Mouse (Mus musculus) embryonic stem cell, embryonic (primary cell): ENCODE measurements at regions not wholly inside any gene's neighbourhood (a gene's known extent, or its start where the extent isn't known, plus 50 kb on each side); places are given as distances from the start of the nearest gene placed in this dataset.

ENCODE experiments used
- CTCF ChIA-PET, 4 experiments: fragments of 300-600 bp in 2 of 4; fragments of 350-600 bp in 2 of 4; sonication (Branson Sonifier 250); formaldehyde crosslinking; loops; one replicate each; lab custom pipeline; 2022; ENCODE audit warnings: inconsistent platforms in 2 of 4; lab: Charles Lee
- POLR2A ChIA-PET, 4 experiments: fragments of 300-600 bp in 2 of 4; fragments of 350-600 bp in 2 of 4; sonication (Branson Sonifier 250); formaldehyde crosslinking; loops; one replicate each; lab custom pipeline; 2022; ENCODE audit warnings: antibody characterized with exemption in 4 of 4, inconsistent platforms in 1 of 4; lab: Charles Lee

- ChIA-PET CTCF (no interaction called here), POLR2A (no interaction called here)
Measured at GRCm38 (mm10) chr17:50421476-50421875, 87.7 kb upstream of the Plcl2 start.

- ChIA-PET CTCF (no interaction called here), POLR2A (interaction anchor here in 3 of 4 experiments (0.5 to 6.4 kb wide), 7 partner anchors 8 to 178 kb away, joined by 3 to 51 read pairs (median 3); no protein-coding TSS in a partner anchor)
Measured at GRCm38 (mm10) chr17:50425110-50425509, 84.1 kb upstream of the Plcl2 start.

DNA sequence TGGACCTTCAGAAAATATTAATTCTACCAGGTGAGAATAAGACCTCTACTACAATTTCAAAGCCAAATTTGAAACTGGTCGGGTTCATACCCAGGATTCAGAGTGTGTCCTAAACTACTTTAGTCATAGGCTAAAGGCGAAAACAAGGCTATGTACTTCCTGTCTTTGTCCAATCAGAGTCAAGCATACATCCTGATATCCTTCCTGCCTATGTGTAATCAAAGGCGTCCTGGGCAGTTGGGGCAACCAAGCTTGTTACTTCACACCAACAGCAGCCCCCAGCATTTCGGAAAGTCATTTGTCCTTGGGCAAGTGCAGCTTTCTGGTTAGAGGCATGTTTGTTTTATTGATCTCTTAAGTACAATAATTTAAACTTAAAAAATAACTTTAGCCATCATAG, 83.7 kb upstream of the Plcl2 start:
- ChIA-PET CTCF (no interaction called here), POLR2A (interaction anchor here in 3 of 4 experiments (0.7 to 6.4 kb wide), 8 partner anchors 9 to 754 kb away, joined by 3 to 51 read pairs (median 3); no protein-coding TSS in a partner anchor)

DNA sequence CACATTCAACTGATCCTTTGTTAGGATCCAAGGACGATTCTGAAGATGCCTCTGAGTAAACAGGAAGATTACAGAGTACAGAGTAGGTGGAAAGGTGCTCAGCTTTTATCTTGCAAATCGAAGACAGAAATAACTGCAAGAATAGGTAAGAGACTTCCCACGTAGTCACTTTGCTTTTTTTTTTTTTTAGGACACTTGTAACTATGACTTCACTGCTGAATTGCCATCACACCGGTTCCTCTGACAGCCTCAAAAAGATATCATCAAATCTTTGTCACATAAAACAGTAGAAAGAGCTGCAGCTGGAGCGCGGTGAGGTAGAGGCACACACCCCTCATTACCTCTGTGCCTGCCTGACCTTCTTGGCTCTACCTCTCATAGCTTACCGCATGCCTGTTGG, 83.1 kb upstream of the Plcl2 start:
- POLR2A ChIA-PET, result interaction anchor here in 3 of 4 experiments (0.7 to 6.4 kb wide), 14 partner anchors 10 to 753 kb away, joined by 3 to 51 read pairs (median 4); no protein-coding TSS in a partner anchor
- CTCF ChIA-PET, result interaction anchor here in 3 of 4 experiments (0.6 to 1.0 kb wide), 3 partner anchors 134 to 1217 kb away, joined by 3 to 4 read pairs (median 3); no protein-coding TSS in a partner anchor

DNA sequence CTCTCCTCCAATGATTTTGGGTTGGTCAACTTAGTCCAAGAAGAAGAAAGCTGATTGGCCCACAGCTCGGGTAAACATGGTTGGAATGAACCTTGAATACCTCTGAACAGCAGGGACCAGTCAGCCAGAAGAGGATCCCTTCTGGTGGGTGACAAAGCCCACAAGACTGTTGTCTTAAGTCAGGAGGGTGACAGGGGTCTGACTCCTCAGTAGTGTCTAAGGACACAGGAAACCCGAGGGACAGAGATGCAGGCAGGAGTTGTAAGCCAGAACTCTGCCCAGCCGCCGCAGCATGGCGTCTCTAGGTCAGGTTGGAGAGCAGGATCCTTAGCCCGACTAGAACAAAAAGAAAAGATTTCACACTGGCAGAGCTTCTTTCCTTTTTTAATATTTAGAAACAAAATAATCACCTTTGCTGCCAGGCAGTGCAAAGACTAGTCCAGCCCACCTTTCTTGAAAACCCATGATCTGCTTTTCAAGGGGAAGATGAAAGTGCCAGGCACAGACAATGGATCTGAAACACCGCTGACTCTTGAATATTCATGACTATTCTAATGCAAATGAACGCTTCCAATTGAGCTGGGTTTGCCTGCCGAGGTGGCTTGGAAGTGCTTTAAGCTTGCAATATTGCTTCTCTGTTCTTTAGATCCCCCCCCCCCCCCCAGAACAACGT, 81.7 kb upstream of the Plcl2 start:
- POLR2A ChIA-PET, result interaction anchor here (0.6 to 6.4 kb wide), 25 partner anchors 10 to 1905 kb away, joined by 3 to 51 read pairs (median 5); partner anchors contain the start of genes Lrfn2 (in 1 of the 4) and Plcl2 (in 1 of the 4)
- CTCF ChIA-PET, result interaction anchor here (0.5 to 1.5 kb wide), 4 partner anchors 14 to 522 kb away, joined by 4 to 10 read pairs (median 4); no protein-coding TSS in a partner anchor

DNA sequence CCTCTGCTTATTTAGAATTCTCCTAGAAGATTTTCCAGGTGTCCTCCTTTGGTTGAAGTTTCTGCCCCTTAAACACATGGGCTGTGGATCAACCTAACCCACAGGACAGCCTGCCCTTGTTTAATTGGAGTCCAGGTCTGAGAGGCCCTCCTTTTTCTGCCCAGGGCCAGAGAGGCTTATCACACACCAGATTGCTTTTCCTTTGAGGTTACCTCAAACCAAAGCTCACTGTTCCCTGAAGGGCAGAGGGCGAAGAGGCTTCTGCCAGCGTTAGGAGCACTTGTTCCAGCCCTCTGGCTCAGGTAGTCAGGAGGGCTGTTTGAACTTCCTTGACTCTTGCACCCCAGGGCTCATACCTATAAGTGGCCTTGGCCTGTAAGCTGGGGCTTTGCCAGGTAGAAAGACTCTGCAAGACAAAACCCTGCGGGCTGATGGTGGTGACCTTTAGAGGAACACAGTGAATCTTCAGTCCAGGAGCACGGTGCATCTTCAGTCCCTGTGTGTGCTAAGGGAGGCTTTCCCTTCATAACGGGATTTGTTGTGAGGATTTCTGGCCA, 81.1 kb upstream of the Plcl2 start:
- CTCF ChIA-PET, result interaction anchor here (0.5 to 1.5 kb wide), 4 partner anchors 14 to 522 kb away, joined by 4 to 10 read pairs (median 4); no protein-coding TSS in a partner anchor

DNA sequence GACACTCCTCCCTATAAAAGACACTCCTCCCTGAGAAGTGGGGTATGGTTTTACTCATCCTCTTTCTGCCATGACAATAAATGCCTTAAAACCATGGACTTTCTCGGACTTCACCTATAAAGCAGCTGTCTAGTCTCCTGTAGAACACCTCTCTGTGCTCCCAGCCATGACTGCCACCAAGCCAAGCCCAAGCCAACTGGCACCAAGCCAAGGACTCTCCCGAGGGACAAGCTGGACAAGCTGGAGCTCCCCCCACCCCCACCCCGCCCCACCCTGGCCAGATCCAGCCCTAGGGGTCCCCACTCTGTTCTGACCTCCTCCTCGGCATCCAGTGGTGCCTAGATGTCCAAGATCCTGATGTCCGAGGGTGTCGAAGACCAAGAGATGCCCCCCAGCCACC, 76.6 kb upstream of the Plcl2 start:
- ChIA-PET CTCF (no interaction called here), POLR2A (no interaction called here)

More for the DNA sequence above, 81.1 kb upstream of the Plcl2 start:
- POLR2A ChIA-PET, result interaction anchor here in 3 of 4 experiments (0.6 to 6.4 kb wide), 21 partner anchors 9 to 1905 kb away, joined by 3 to 51 read pairs (median 5); partner anchors contain the start of genes Lrfn2 (in 1 of the 3) and Plcl2 (in 1 of the 3)

DNA sequence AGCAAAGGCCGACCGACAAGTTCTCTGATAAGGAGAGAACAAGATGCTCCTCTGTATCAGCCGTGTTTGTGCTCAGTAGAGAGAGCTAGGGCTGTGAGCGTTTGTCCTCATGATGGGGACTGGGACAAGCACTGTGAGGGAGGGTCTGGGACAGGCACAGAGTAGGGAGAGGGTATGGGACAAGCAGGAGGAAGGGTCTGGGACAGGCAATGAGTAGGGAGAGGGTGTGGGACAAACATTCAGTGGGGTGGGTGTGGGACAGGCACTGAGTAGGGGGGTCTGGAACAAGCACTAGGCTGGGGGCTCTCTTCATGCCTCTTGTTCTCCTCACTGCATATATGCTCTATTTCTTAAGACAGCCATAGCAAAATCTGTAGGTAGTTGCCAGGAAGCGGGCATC, 70.2 kb upstream of the Plcl2 start:
- ChIA-PET CTCF (no interaction called here), POLR2A (interaction anchor here in 1 of 4 experiments (6.4 kb wide), 1 partner anchor 11 kb away, joined by 51 read pairs; no protein-coding TSS in a partner anchor)

DNA sequence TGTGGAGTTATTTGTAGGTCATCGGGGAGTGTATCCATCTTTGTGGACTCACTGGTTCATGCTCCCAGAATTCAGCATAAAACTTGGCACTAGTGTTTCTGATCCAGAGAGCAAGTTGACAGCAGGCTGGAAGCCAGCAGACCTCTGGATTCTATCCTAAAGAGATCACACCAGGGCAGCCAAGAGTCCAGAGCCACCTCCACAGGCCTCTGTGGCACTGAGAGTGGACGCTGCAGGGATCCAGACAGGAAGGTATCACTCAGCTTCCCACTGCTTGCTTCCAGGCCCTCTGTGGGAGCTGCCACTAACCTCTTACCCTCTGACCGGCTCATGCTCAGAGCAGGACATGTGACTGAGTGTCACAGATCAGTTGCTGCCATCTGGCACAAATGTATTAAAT, 69.8 kb upstream of the Plcl2 start:
- ChIA-PET CTCF (interaction anchor here in 1 of 4 experiments (0.6 kb wide), 1 partner anchor 480 kb away, joined by 3 read pairs; no protein-coding TSS in a partner anchor), POLR2A (interaction anchor here in 1 of 4 experiments (6.4 kb wide), 1 partner anchor 12 kb away, joined by 51 read pairs; no protein-coding TSS in a partner anchor)

GRCm38 (mm10) chr17:50442062-50442461, 67.1 kb upstream of the Plcl2 start:
- ChIA-PET POLR2A (interaction anchor here in 3 of 4 experiments (0.9 to 6.4 kb wide), 6 partner anchors 9 to 15 kb away, joined by 3 to 51 read pairs (median 6); no protein-coding TSS in a partner anchor), CTCF (interaction anchor here in 1 of 4 experiments (1.6 kb wide), 1 partner anchor 14 kb away, joined by 4 read pairs; no protein-coding TSS in a partner anchor)

DNA sequence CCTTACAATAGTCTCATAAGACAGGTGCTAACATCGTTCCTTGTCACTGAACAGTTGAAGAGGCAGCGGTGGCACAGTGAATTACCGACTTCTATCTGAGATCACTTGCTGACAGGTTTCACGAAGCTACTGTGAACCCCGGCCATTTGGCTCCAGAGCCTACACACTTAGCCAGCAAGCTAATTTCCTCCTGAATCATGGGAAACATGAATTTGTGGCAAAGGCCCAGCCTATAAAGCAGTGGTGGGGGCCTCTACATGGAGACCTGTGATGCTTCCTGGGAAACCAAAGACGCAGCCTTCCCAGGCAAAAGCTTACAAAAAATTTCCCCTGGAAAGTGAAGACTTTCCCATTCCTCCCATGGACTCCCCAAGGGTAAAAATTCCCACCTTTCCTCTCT, 66.3 kb upstream of the Plcl2 start:
- CTCF ChIA-PET, result interaction anchor here in 2 of 4 experiments (0.6 kb wide), 2 partner anchors 24 to 66 kb away, joined by 6 read pairs; partner anchors contain the start of gene Plcl2 (in 1 of the 2)
- POLR2A ChIA-PET, result interaction anchor here in 1 of 4 experiments (0.7 to 6.4 kb wide), 3 partner anchors 11 to 43 kb away, joined by 3 to 51 read pairs (median 4); no protein-coding TSS in a partner anchor

DNA sequence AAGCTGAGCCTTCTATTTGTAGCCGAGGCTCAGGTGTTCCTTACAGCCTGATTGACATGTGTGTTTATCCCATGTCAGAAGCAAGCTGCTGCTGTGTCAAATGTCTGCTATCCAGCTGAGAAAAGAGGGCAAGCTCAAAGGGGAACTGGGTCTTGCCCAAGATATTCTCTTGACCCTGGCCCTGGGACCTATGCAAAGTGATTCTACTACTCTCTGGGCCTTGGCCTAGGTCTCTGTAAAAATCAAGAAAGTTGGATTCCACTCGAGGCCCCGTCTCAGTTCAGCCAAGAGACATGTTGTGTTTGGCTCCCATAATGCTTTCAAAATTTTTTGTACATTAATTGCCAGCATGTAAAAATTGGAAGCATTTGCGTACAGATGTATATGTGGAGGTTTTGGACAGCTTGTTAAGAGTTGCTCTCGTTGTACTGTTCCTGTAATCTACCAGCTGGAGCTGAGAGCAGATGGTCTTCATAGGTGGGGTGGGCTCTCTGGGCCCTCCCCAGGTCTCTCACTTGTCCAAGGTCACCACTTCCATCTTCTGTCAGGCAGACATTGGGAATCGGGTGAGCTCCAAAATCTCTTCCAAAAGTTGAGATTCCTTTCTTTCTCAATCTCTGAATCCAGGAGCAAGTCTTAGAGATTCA, 65.7 kb upstream of the Plcl2 start:
- ChIA-PET CTCF (interaction anchor here in 1 of 4 experiments (0.6 kb wide), 1 partner anchor 66 kb away, joined by 6 read pairs; the partner anchor contains the start of gene Plcl2), POLR2A (interaction anchor here in 2 of 4 experiments (0.5 to 6.4 kb wide), 3 partner anchors 16 to 311 kb away, joined by 3 to 51 read pairs (median 6); no protein-coding TSS in a partner anchor)

GRCm38 (mm10) chr17:50444023-50444389, 65.2 kb upstream of the Plcl2 start:
- CTCF ChIA-PET, result no interaction called here

GRCm38 (mm10) chr17:50448693-50449092, 60.5 kb upstream of the Plcl2 start:
- POLR2A ChIA-PET, result interaction anchor here in 1 of 4 experiments (0.5 kb wide), 1 partner anchor 543 kb away, joined by 4 read pairs; no protein-coding TSS in a partner anchor

More at GRCm38 (mm10) chr17:50444023-50444389, 65.2 kb upstream of the Plcl2 start:
- POLR2A ChIA-PET, result interaction anchor here in 2 of 4 experiments (0.5 to 6.4 kb wide), 2 partner anchors 17 to 312 kb away, joined by 6 to 51 read pairs; no protein-coding TSS in a partner anchor

DNA sequence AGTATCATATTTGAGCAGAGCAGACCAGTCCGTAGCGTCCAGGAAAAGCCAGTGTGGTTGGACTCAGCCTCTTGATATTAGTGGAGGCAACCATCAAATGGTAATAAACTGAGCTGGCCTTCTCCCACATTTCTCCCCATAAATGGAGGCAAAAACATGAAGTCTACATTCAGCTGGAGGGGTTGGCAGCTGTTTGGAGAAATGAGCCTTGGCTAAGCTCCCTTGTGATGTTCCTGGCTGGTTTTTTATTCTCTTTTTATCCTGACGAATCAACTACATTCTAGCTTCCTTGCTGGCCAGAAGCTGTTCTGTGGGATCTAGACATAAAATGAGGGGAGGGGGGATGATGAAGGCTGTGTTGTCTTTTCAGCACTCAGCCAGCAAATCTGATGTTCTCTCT, 57.6 kb upstream of the Plcl2 start:
- CTCF ChIA-PET, result no interaction called here
- POLR2A ChIA-PET, result interaction anchor here in 1 of 4 experiments (1.1 to 1.6 kb wide), 2 partner anchors 10 to 24 kb away, joined by 3 to 5 read pairs; no protein-coding TSS in a partner anchor

More at GRCm38 (mm10) chr17:50448693-50449092, 60.5 kb upstream of the Plcl2 start:
- CTCF ChIA-PET, result no interaction called here

- ChIA-PET CTCF (no interaction called here), POLR2A (interaction anchor here in 1 of 4 experiments (0.9 kb wide), 1 partner anchor 11 kb away, joined by 4 read pairs; no protein-coding TSS in a partner anchor)
Measured at GRCm38 (mm10) chr17:50453524-50453923, 55.7 kb upstream of the Plcl2 start.

GRCm38 (mm10) chr17:50453956-50454355, 55.2 kb upstream of the Plcl2 start:
- ChIA-PET CTCF (no interaction called here), POLR2A (interaction anchor here in 1 of 4 experiments (0.9 kb wide), 1 partner anchor 12 kb away, joined by 4 read pairs; no protein-coding TSS in a partner anchor)

- ChIA-PET CTCF (no interaction called here), POLR2A (no interaction called here)
Measured at GRCm38 (mm10) chr17:50454917-50455316, 54.3 kb upstream of the Plcl2 start.
